Mouse (Mus musculus) MEL (cell line): ENCODE measurements at regions not wholly inside any gene's neighbourhood (a gene's known extent, or its start where the extent isn't known, plus 50 kb on each side); places are given as distances from the start of the nearest gene placed in this dataset.

Experiments used
- DNase-seq: peaks from one replicate; pipeline ENCODE4 v3.0.0; 2011; ENCODE audit warnings: low read depth, low spot score
- H3K27ac ChIP-seq: 2 replicates; pipeline ENCODE4 v1.5.1; 2012; ENCODE audit warnings: low read depth, mild to moderate bottlenecking, control low read depth, low read length, moderate library complexity; ENCODE audit not compliant: control insufficient read depth
- H3K27me3 ChIP-seq, 2 experiments: fragments of 150-350 bp in 1 of 2; sonication (generic) in 1 of 2; 2 replicates each; pipeline ENCODE4 v1.6.1; 2012; ENCODE audit warnings: low read length in 2 of 2, mild to moderate bottlenecking in 2 of 2, improper control_type of control experiment in 1 of 2, moderate library complexity in 1 of 2; ENCODE audit not compliant: insufficient read depth in 2 of 2, control insufficient read depth in 1 of 2
- H3K36me3 ChIP-seq, 2 experiments: 2 replicates each; pipeline ENCODE4 v1.6.1; 2012 to 2014; ENCODE audit warnings: low read length in 2 of 2, improper control_type of control experiment in 1 of 2, inconsistent platforms in 1 of 2, mild to moderate bottlenecking in 1 of 2; ENCODE audit not compliant: insufficient read depth in 2 of 2, control insufficient read depth in 1 of 2
- H3K4me1 ChIP-seq, 2 experiments: fragments of 150-350 bp in 1 of 2; sonication (generic) in 1 of 2; 2 replicates each; pipeline ENCODE4 v1.6.1; 2012; ENCODE audit warnings: low read length in 2 of 2, improper control_type of control experiment in 1 of 2, mild to moderate bottlenecking in 1 of 2; ENCODE audit not compliant: insufficient read depth in 2 of 2, control insufficient read depth in 1 of 2
- H3K4me3 ChIP-seq, 2 experiments: fragments of 150-350 bp in 1 of 2; sonication (generic) in 1 of 2; 2 replicates each; pipeline ENCODE4 v1.5.1; 2012; ENCODE audit warnings: low read depth in 2 of 2, low read length in 2 of 2, mild to moderate bottlenecking in 2 of 2, moderate library complexity in 2 of 2, control low read depth in 1 of 2, improper control_type of control experiment in 1 of 2; ENCODE audit not compliant: control insufficient read depth in 1 of 2, insufficient read depth in 1 of 2
- H3K79me2 ChIP-seq: 2 replicates; pipeline ENCODE4 v1.6.1; 2012; ENCODE audit warnings: mild to moderate bottlenecking, low read length, moderate library complexity; ENCODE audit not compliant: control insufficient read depth, poor library complexity, insufficient read depth
- H3K9ac ChIP-seq: 2 replicates; pipeline ENCODE4 v1.6.1; 2012; ENCODE audit warnings: low read depth, mild to moderate bottlenecking, control low read depth, low read length, moderate library complexity; ENCODE audit not compliant: control insufficient read depth, poor library complexity, severe bottlenecking
- H3K9me3 ChIP-seq: fragments of 150-350 bp; sonication (generic); replicated peaks from 2 replicates; pipeline ENCODE4 v1.6.1; 2012; ENCODE audit warnings: mild to moderate bottlenecking, low read length, improper control_type of control experiment, moderate library complexity; ENCODE audit not compliant: insufficient read depth
- BHLHE40 ChIP-seq: IDR thresholded peaks from 2 replicates; pipeline ENCODE4 v1.6.1; 2012; ENCODE audit warnings: low read depth, mild to moderate bottlenecking, inconsistent platforms, low read length, improper control_type of control experiment, borderline replicate concordance
- CTCF ChIP-seq, 3 experiments: IDR thresholded peaks in 2 of 3; conservative IDR thresholded peaks in 1 of 3; 2 replicates each; pipeline ENCODE4 v1.5.1; 2011 to 2012; ENCODE audit warnings: low read length in 3 of 3, low read depth in 2 of 3, mild to moderate bottlenecking in 2 of 3, improper control_type of control experiment in 1 of 3, inconsistent platforms in 1 of 3, mixed read lengths in 1 of 3, moderate library complexity in 1 of 3; ENCODE audit not compliant: control insufficient read depth in 1 of 3, insufficient read depth in 1 of 3, poor library complexity in 1 of 3, severe bottlenecking in 1 of 3
- E2F4 ChIP-seq: IDR thresholded peaks from 2 replicates; pipeline ENCODE4 v1.6.1; 2011; ENCODE audit warnings: low read depth, low read length, improper control_type of control experiment, borderline replicate concordance
- ELF1 ChIP-seq: IDR thresholded peaks from 2 replicates; pipeline ENCODE4 v1.6.1; 2014; ENCODE audit warnings: low read depth, mild to moderate bottlenecking, inconsistent platforms, low read length, improper control_type of control experiment, moderate library complexity
- ETS1 ChIP-seq: IDR thresholded peaks from 2 replicates; pipeline ENCODE4 v1.6.1; 2012; ENCODE audit warnings: low read depth, mild to moderate bottlenecking, inconsistent platforms, low read length, improper control_type of control experiment, moderate library complexity
- GABPA ChIP-seq: IDR thresholded peaks from 2 replicates; pipeline ENCODE4 v1.6.1; 2012; ENCODE audit warnings: low read depth, mild to moderate bottlenecking, inconsistent platforms, low read length, improper control_type of control experiment, moderate library complexity
- HCFC1 ChIP-seq: IDR thresholded peaks from 2 replicates; pipeline ENCODE4 v1.6.1; 2012; ENCODE audit warnings: low read depth, mild to moderate bottlenecking, inconsistent platforms, low read length, improper control_type of control experiment, moderate library complexity
- JUND ChIP-seq: IDR thresholded peaks from 2 replicates; pipeline ENCODE4 v1.6.1; 2011; ENCODE audit warnings: low read depth, mild to moderate bottlenecking, improper control_type of control experiment, low read length
- KAT2A ChIP-seq: conservative IDR thresholded peaks from 2 replicates; pipeline ENCODE4 v1.6.1; 2012; ENCODE audit warnings: low read depth, low read length, improper control_type of control experiment, inconsistent platforms
- MAFK ChIP-seq: IDR thresholded peaks from 2 replicates; pipeline ENCODE4 v1.6.1; 2011; ENCODE audit warnings: low read depth, mild to moderate bottlenecking, low read length, improper control_type of control experiment, borderline replicate concordance
- MAX ChIP-seq: IDR thresholded peaks from 2 replicates; pipeline ENCODE4 v1.6.1; 2011; ENCODE audit warnings: low read length, improper control_type of control experiment
- MEF2A ChIP-seq: IDR thresholded peaks from 2 replicates; pipeline ENCODE4 v1.6.1; 2014; ENCODE audit warnings: low read depth, mild to moderate bottlenecking, inconsistent platforms, low read length, improper control_type of control experiment; ENCODE audit not compliant: poor library complexity, insufficient replicate concordance, severe bottlenecking; ENCODE audit errors: extremely low read depth
- MXI1 ChIP-seq: IDR thresholded peaks from 2 replicates; pipeline ENCODE4 v1.6.1; 2011; ENCODE audit warnings: mild to moderate bottlenecking, low read depth, low read length, improper control_type of control experiment
- MYB ChIP-seq: IDR thresholded peaks from 2 replicates; pipeline ENCODE4 v1.6.1; 2011; ENCODE audit warnings: mild to moderate bottlenecking, low read depth, low read length, improper control_type of control experiment
- NELFE ChIP-seq: IDR thresholded peaks from 2 replicates; pipeline ENCODE4 v1.6.1; 2011; ENCODE audit warnings: low read depth, low read length, improper control_type of control experiment
- NRF1 ChIP-seq: IDR thresholded peaks from 2 replicates; pipeline ENCODE4 v1.6.1; 2014; ENCODE audit warnings: low read depth, mild to moderate bottlenecking, inconsistent platforms, low read length, improper control_type of control experiment, moderate library complexity; ENCODE audit not compliant: poor library complexity, insufficient read depth, severe bottlenecking
- POLR2A ChIP-seq, 2 experiments: IDR thresholded peaks; 2 replicates each; pipeline ENCODE4 v1.6.1; 2011 to 2012; ENCODE audit warnings: low read length in 2 of 2, mild to moderate bottlenecking in 2 of 2, control low read depth in 1 of 2, improper control_type of control experiment in 1 of 2, low read depth in 1 of 2, moderate library complexity in 1 of 2; ENCODE audit not compliant: control insufficient read depth in 1 of 2, insufficient read depth in 1 of 2, poor library complexity in 1 of 2
- POLR2AphosphoS2 ChIP-seq: IDR thresholded peaks from 2 replicates; pipeline ENCODE4 v1.6.1; 2011; ENCODE audit warnings: low read length, improper control_type of control experiment
- RAD21 ChIP-seq: IDR thresholded peaks from 2 replicates; pipeline ENCODE4 v1.6.1; 2011; ENCODE audit warnings: mild to moderate bottlenecking, low read depth, low read length, improper control_type of control experiment
- RCOR1 ChIP-seq: IDR thresholded peaks from 2 replicates; pipeline ENCODE4 v1.6.1; 2012; ENCODE audit warnings: low read depth, mild to moderate bottlenecking, inconsistent platforms, low read length, improper control_type of control experiment
- TBP ChIP-seq: IDR thresholded peaks from 2 replicates; pipeline ENCODE4 v1.8.0; 2011; ENCODE audit warnings: low read depth, low read length, improper control_type of control experiment
- ZKSCAN1 ChIP-seq: IDR thresholded peaks from 2 replicates; pipeline ENCODE4 v1.6.1; 2012; ENCODE audit warnings: low read depth, mild to moderate bottlenecking, inconsistent platforms, low read length, improper control_type of control experiment, moderate library complexity
- ZMIZ1 ChIP-seq: IDR thresholded peaks from 2 replicates; pipeline ENCODE4 v1.6.1; 2012; ENCODE audit warnings: low read depth, mild to moderate bottlenecking, inconsistent platforms, low read length, improper control_type of control experiment, moderate library complexity

DNA sequence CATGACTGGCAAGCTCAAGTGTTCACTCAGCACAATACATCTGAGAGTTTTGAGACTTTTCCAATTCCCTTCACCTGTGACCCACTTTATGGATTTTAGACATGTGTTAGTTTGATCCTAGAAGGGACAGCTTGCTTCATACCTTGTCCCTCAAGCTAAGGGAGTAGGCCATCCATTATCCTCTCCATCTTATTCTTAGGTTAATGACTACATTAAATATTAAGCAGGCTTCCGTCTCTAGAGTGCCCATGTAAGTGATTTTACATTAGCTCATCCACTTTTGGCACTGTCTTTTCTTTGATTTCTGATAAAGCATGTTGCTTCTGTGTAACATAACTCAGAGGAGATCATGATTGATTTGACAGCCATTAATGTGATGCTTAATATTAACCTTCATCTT, 218.8 kb downstream of the Frk start:
- Histone ChIP-seq H3K79me2 (no peaks in the 10 kb centered on the region), H3K9ac (no peak overlapping the region), H3K4me3 (no peak overlapping the region), H3K9me3 (no peaks in the 10 kb centered on the region), H3K36me3 (peaks cover 0 to 13% of the 10 kb centered on the region in 2 experiments; a peak in 2 of 4 replicates), H3K4me1 (peaks cover 2 to 5% of the 10 kb centered on the region in 2 experiments; a peak in 1 of 4 replicates), H3K27me3 (no peaks in the 10 kb centered on the region), H3K27ac (no peak overlapping the region)
- DNase-seq = no peak
- TF ChIP-seq BHLHE40 = no peak
- TF ChIP-seq E2F4 = no peak
- TF ChIP-seq MYB = no peak
- TF ChIP-seq HCFC1 = no peak
- TF ChIP-seq NRF1 = no peak
- TF ChIP-seq JUND = no peak
- no peak for TF ChIP-seq RAD21
- no peak for TF ChIP-seq POLR2AphosphoS2

DNA sequence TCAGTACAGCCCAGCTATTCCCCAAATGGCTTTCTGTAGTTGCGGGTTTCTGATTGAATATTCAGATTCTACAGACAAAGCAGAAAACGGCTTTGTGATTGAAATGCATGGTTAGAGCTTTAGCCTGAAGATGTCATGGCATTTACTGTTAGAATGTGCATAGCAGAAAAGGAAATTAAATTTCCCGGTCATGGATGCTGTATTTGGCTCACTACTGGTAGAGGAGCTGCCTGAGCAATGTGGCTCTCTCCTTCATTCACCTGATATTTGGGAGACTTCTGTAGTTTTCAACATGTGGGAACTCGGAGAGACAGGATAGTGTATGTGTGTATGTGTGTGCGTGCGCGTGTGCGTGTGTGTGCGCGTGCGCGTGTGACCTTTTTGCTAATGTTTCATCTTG, 222.2 kb downstream of the Frk start:
- DNase-seq = no peak
- no peaks in the 10 kb centered on the region for H3K4me1 ChIP-seq
- no peaks in the 10 kb centered on the region for H3K27me3 ChIP-seq
- no peak overlapping the region for H3K4me3 ChIP-seq
- no peak overlapping the region for H3K9ac ChIP-seq
- no peaks in the 10 kb centered on the region; a peak in 1 of 4 replicates for H3K36me3 ChIP-seq
- no peaks in the 10 kb centered on the region for H3K79me2 ChIP-seq
- H3K27ac ChIP-seq = no peak overlapping the region
- TF ChIP-seq RCOR1 = no peak
- TF ChIP-seq ETS1 = no peak
- no peak for TF ChIP-seq POLR2A (IDR thresholded peaks at IDR 0.05; ENCODE audit: control insufficient read depth in 1 of 2, insufficient read depth in 1 of 2, low read depth in 1 of 2, low read length in 2 of 2, poor library complexity in 1 of 2)
- no peak for TF ChIP-seq MAX
- TF ChIP-seq CTCF (IDR thresholded peaks at IDR 0.05 in 2 of 3, conservative IDR thresholded peaks at IDR 0.05 in 1 of 3; ENCODE audit: control insufficient read depth in 1 of 3, insufficient read depth in 1 of 3, low read depth in 2 of 3, low read length in 3 of 3, poor library complexity in 1 of 3, severe bottlenecking in 1 of 3) = no peak
- no peak for TF ChIP-seq MAFK
- TF ChIP-seq ZMIZ1 = no peak
- TF ChIP-seq NELFE = no peak
- TF ChIP-seq MXI1 = no peak
- TF ChIP-seq POLR2AphosphoS2 = no peak
- TF ChIP-seq TBP = no peak
- TF ChIP-seq MEF2A = no peak
- no peak for TF ChIP-seq KAT2A
- TF ChIP-seq NRF1 = no peak
- TF ChIP-seq GABPA = no peak
- TF ChIP-seq ELF1 = no peak
- TF ChIP-seq ZKSCAN1 = no peak
- no peak for TF ChIP-seq HCFC1
- TF ChIP-seq, all 39 proteins: peak for 0
- H3K9me3 ChIP-seq = no peaks in the 10 kb centered on the region
